ENCODE assay signal across 12 mouse cellular contexts in the genomic region with DNA sequence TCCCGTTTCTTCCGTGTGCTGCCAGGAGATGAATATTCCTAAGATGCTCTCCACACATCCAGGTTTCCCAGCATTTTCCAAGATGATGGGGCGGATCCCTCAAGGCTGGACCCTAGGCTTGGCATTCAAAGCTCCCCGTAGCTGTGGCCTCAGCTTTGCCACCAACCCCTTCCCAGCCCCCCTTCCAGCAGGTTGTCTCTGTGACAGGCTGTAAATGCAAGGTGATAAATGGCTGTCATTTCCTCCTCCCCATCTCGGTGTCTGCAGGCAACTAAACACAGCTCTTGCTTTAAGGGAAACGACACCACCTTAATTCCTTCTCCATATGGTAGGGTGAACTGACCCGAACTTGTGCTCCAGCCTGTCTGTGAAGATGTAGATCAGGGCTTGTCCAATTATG. TPM values are rescaled to one million over a fixed set of nuclear protein-coding genes. Genes with fewer than 3 reads are reported as not detected.
DNase-seq lines count a peak whose midpoint lies in the region; ATAC-seq and TF ChIP-seq lines count a peak whose summit lies in the region.
"Had no signal": no experiment of that assay in that cellular context is flagged by ENCODE, and none has a peak within 500 bp of the region (broad histone marks: within the 10 kb centered on the region; RNA-seq: fewer than 3 reads in every experiment).

No protein-coding gene starts in this region.

- WGBS in embryonic facial prominence, embryonic 10.5 days = 14% methylated on average over 7 of the region's 7 CpGs
- WGBS in hindbrain, embryonic 11.5 days = 5% methylated on average over 7 of the region's 7 CpGs
- 12% methylated on average over 7 of the region's 7 CpGs for WGBS in midbrain, embryonic 11.5 days
- 9% methylated on average over 7 of the region's 7 CpGs for WGBS in thymus, adult 2 months

- H3K9me3 ChIP-seq in embryonic facial prominence, embryonic 10.5 days = no peaks in the 10 kb centered on the region
- H3K9me3 ChIP-seq in hindbrain, embryonic 11.5 days (ENCODE audit: control insufficient read depth, low read length) = no peaks in the 10 kb centered on the region
- no peaks in the 10 kb centered on the region for H3K9me3 ChIP-seq in midbrain, embryonic 11.5 days (ENCODE audit: control insufficient read depth, low read length)

- H3K4me1 ChIP-seq in embryonic facial prominence, embryonic 10.5 days = peaks cover 18% of the 10 kb centered on the region
- H3K4me1 ChIP-seq in hindbrain, embryonic 11.5 days (replicated peaks; ENCODE audit: control insufficient read depth, insufficient read depth, low read length) = peaks cover 10% of the 10 kb centered on the region; the same call in 1 of the 2 replicates
- H3K4me1 ChIP-seq in midbrain, embryonic 11.5 days (ENCODE audit: control insufficient read depth, insufficient read depth, low read length) = peaks cover 16% of the 10 kb centered on the region
- no peaks in the 10 kb centered on the region for H3K4me1 ChIP-seq in thymus, adult 2 months (replicated peaks; ENCODE audit: control insufficient read depth, insufficient read depth, low read length)

- H3K9ac ChIP-seq in hindbrain, embryonic 11.5 days (ENCODE audit: low read depth, low read length) = peak overlapping the region; percentile 56
- H3K9ac ChIP-seq in midbrain, embryonic 11.5 days (ENCODE audit: low read length) = peak overlapping the region; percentile 40

- H3K4me3 ChIP-seq in embryonic facial prominence, embryonic 10.5 days = peak overlapping the region; percentile 37
- no peak overlapping the region for H3K4me3 ChIP-seq in hindbrain, embryonic 11.5 days (ENCODE audit: low read depth, low read length)
- no peak overlapping the region for H3K4me3 ChIP-seq in midbrain, embryonic 11.5 days (ENCODE audit: low read depth, low read length)
- H3K4me3 ChIP-seq in thymus, adult 2 months (ENCODE audit: control insufficient read depth, insufficient read depth, low read length) = no peak overlapping the region

- DNase-seq in brain, embryonic 14.5 days (ENCODE audit: low read depth) = peak; percentile 54
- no peak for DNase-seq in embryonic facial prominence, embryonic 10.5 days (ENCODE audit: low spot score)
- no peak for DNase-seq in hindbrain, embryonic 11.5 days (ENCODE audit: low spot score)
- DNase-seq in midbrain, embryonic 11.5 days (ENCODE audit: low spot score, missing footprints) = no peak
- DNase-seq in urinary bladder, postnatal 36 days (ENCODE audit: low spot score in 2 of 2) = no peak
- DNase-seq in thymus, adult 2 months = no peak
- DNase-seq in lung, adult 18-20 months = no peak
- DNase-seq in kidney, postnatal 25 days = no peak
- DNase-seq: cerebellum, adult 9-10 months; liver; lung, postnatal 10 days; thymus, adult 18-20 months had no signal

- TF ChIP-seq POLR2A in brain, embryonic 14.5 days (IDR thresholded peaks at IDR 0.05; ENCODE audit: borderline replicate concordance, extremely low read depth, insufficient read depth, insufficient read length, poor library complexity, severe bottlenecking) = no peak
- no peak for TF ChIP-seq POLR2A in thymus, adult 2 months (IDR thresholded peaks at IDR 0.05; ENCODE audit: control insufficient read depth, extremely low read depth, insufficient read depth, low read length, poor library complexity)

- TF ChIP-seq CTCF in brain, embryonic 14.5 days (IDR thresholded peaks at IDR 0.05; ENCODE audit: borderline replicate concordance, extremely low read depth, insufficient read depth, insufficient read length) = no peak
- no peak for TF ChIP-seq CTCF in thymus, adult 2 months (IDR thresholded peaks at IDR 0.05; ENCODE audit: borderline replicate concordance, control insufficient read depth, extremely low read depth, insufficient read depth, low read length, poor library complexity)

- peak; percentile 51; the same call in 1 of the 2 replicates for ATAC-seq in hindbrain, embryonic 11.5 days (ENCODE audit: low FRiP score)
- ATAC-seq in midbrain, embryonic 11.5 days (ENCODE audit: low FRiP score) = no peak

- H3K4me2 ChIP-seq in hindbrain, embryonic 11.5 days (replicated peaks; ENCODE audit: low read depth, low read length) = peak overlapping the region; percentile 16; the same call in 1 of the 2 replicates
- peak overlapping the region; percentile 39 for H3K4me2 ChIP-seq in midbrain, embryonic 11.5 days

- H3K27me3 ChIP-seq in embryonic facial prominence, embryonic 10.5 days (replicated peaks; ENCODE audit: low read depth, poor library complexity, severe bottlenecking) = peaks cover 25% of the 10 kb centered on the region
- H3K27me3 ChIP-seq in hindbrain, embryonic 11.5 days (ENCODE audit: control insufficient read depth, insufficient read depth, low read length) = no peaks in the 10 kb centered on the region
- no peaks in the 10 kb centered on the region for H3K27me3 ChIP-seq in midbrain, embryonic 11.5 days (ENCODE audit: control insufficient read depth, insufficient read depth, low read length)
- H3K27me3 ChIP-seq in thymus, adult 2 months (ENCODE audit: control insufficient read depth, insufficient read depth, low read length) = peaks cover 3% of the 10 kb centered on the region; the same call in 1 of the 2 replicates

- peaks cover 8% of the 10 kb centered on the region; the same call in 1 of the 2 replicates for H3K36me3 ChIP-seq in embryonic facial prominence, embryonic 10.5 days (replicated peaks)
- no peaks in the 10 kb centered on the region for H3K36me3 ChIP-seq in hindbrain, embryonic 11.5 days (ENCODE audit: control insufficient read depth, insufficient read depth, low read length)
- H3K36me3 ChIP-seq in midbrain, embryonic 11.5 days (ENCODE audit: control insufficient read depth, insufficient read depth, low read length) = no peaks in the 10 kb centered on the region
- H3K36me3 ChIP-seq in thymus, adult 2 months (ENCODE audit: control insufficient read depth, insufficient read depth, low read length) = no peaks in the 10 kb centered on the region

- H3K27ac ChIP-seq in embryonic facial prominence, embryonic 10.5 days (replicated peaks) = 0 out of 2 replicates have a peak overlapping the region, but pooled peaks have one; percentile 24
- peak overlapping the region; percentile 67 for H3K27ac ChIP-seq in hindbrain, embryonic 11.5 days (ENCODE audit: low read depth, low read length)
- H3K27ac ChIP-seq in midbrain, embryonic 11.5 days (ENCODE audit: low read depth, low read length) = no peak overlapping the region
- H3K27ac ChIP-seq in thymus, adult 2 months (ENCODE audit: control insufficient read depth, insufficient read depth, low read length) = no peak overlapping the region

RNA-seq across cellular contexts. Expression of gene Tti1, which starts 52.6 kb away (rescaled TPM):
- 21.4 and 22.3 TPM in 2 replicates for polyA plus RNA-seq in brain, embryonic 14.5 days (2012; rRNA removed)
- 37.8 and 39.2 TPM in 2 replicates for polyA plus RNA-seq in embryonic facial prominence, embryonic 10.5 days (2016; fragmentation: Nextera tagmentation; extraction: Ambion mirVana)
- polyA plus RNA-seq in hindbrain, embryonic 11.5 days (2014; fragmentation: Nextera tagmentation; extraction: Ambion mirVana) = 21.9 and 22.7 TPM in 2 replicates
- polyA plus RNA-seq in midbrain, embryonic 11.5 days (2014; fragmentation: Nextera tagmentation; extraction: Ambion mirVana) = 28.8 and 30.3 TPM in 2 replicates
- polyA plus RNA-seq in thymus, adult 2 months (2012; rRNA removed) = 37.6 and 41.9 TPM in 2 replicates

RNA-seq across cellular contexts. Expression of gene Rprd1b, which starts 52.7 kb away (rescaled TPM):
- 25.8 and 27.9 TPM in 2 replicates for polyA plus RNA-seq in brain, embryonic 14.5 days (2012; rRNA removed)
- 54.0 and 57.9 TPM in 2 replicates for polyA plus RNA-seq in embryonic facial prominence, embryonic 10.5 days (2016; fragmentation: Nextera tagmentation; extraction: Ambion mirVana)
- 56.2 and 67.4 TPM in 2 replicates for polyA plus RNA-seq in hindbrain, embryonic 11.5 days (2014; fragmentation: Nextera tagmentation; extraction: Ambion mirVana)
- polyA plus RNA-seq in midbrain, embryonic 11.5 days (2014; fragmentation: Nextera tagmentation; extraction: Ambion mirVana) = 64.9 and 68.1 TPM in 2 replicates
- polyA plus RNA-seq in thymus, adult 2 months (2012; rRNA removed) = 35.3 and 37.3 TPM in 2 replicates

Comparison
In these comparisons a context has a peak if more than half of its experiments do, and no peak if none do; other contexts are left out.
1. H3K27ac ChIP-seq: peak in embryonic facial prominence, embryonic 10.5 days (single experiment) and hindbrain, embryonic 11.5 days (single experiment); none in midbrain, embryonic 11.5 days (single experiment) and thymus, adult 2 months (single experiment).